Mouse (Mus musculus): ENCODE results near the gene Ssbp4. TPM values are rescaled to one million over a fixed set of nuclear protein-coding genes. Genes with fewer than 3 reads are reported as not detected.

Ssbp4 gene
- polyA plus RNA-seq, 1 experiment = 1,561 TPM

- Histone ChIP-seq H3K36me3 (replicated peaks; ENCODE audit: low read length) (peaks cover 97% of the 10 kb centered on the region), H3K4me3 (replicated peaks) (peak overlapping the region; percentile 46)
- no peak for TF ChIP-seq GATA1 (IDR thresholded peaks at IDR 0.05; ENCODE audit: borderline replicate concordance, low read length)
- no peak for TF ChIP-seq FLI1 (IDR thresholded peaks at IDR 0.05; ENCODE audit: low read length)
Observed at GRCm38 (mm10) chr8:70601271-70601649, 7.4 kb downstream of the Ssbp4 start.

GRCm38 (mm10) chr8:70600473-70601270 lies 8.0 kb downstream of the Ssbp4 start:
- no peak for TF ChIP-seq FLI1 (IDR thresholded peaks at IDR 0.05; ENCODE audit: low read length)
- peak overlapping the region; percentile 62 for H3K4me3 ChIP-seq (replicated peaks)
- peaks cover 83% of the 10 kb centered on the region for H3K4me1 ChIP-seq
- H3K27me3 ChIP-seq (replicated peaks) = no peaks in the 10 kb centered on the region
- H3K36me3 ChIP-seq (replicated peaks; ENCODE audit: low read length) = peaks cover 97% of the 10 kb centered on the region
- peaks cover 6% of the 10 kb centered on the region for H3K9me3 ChIP-seq

More at GRCm38 (mm10) chr8:70601271-70601649, 7.4 kb downstream of the Ssbp4 start:
- Histone ChIP-seq H3K27me3 (replicated peaks) (no peaks in the 10 kb centered on the region), H3K9me3 (peaks cover 6% of the 10 kb centered on the region), H3K4me1 (peaks cover 83% of the 10 kb centered on the region)

- H3K4me3 ChIP-seq (replicated peaks) = no peak overlapping the region
- peaks cover 97% of the 10 kb centered on the region for H3K36me3 ChIP-seq (replicated peaks; ENCODE audit: low read length)
- peaks cover 83% of the 10 kb centered on the region for H3K4me1 ChIP-seq
- TF ChIP-seq GATA1 (IDR thresholded peaks at IDR 0.05; ENCODE audit: borderline replicate concordance, low read length) (no peak), FLI1 (IDR thresholded peaks at IDR 0.05; ENCODE audit: low read length) (no peak)
- peaks cover 6% of the 10 kb centered on the region for H3K9me3 ChIP-seq
- no peaks in the 10 kb centered on the region for H3K27me3 ChIP-seq (replicated peaks)
Observed at GRCm38 (mm10) chr8:70599507-70600290, 9.0 kb downstream of the Ssbp4 start.

GRCm38 (mm10) chr8:70598722-70599121 lies 9.9 kb downstream of the Ssbp4 start:
- Histone ChIP-seq H3K9me3 (peaks cover 6% of the 10 kb centered on the region), H3K4me1 (peaks cover 83% of the 10 kb centered on the region), H3K27me3 (replicated peaks) (no peaks in the 10 kb centered on the region), H3K4me3 (replicated peaks) (peak overlapping the region; percentile 18), H3K36me3 (replicated peaks; ENCODE audit: low read length) (peaks cover 87% of the 10 kb centered on the region)
- no peak for TF ChIP-seq FLI1 (IDR thresholded peaks at IDR 0.05; ENCODE audit: low read length)
- TF ChIP-seq GATA1 (IDR thresholded peaks at IDR 0.05; ENCODE audit: borderline replicate concordance, low read length) = no peak

GRCm38 (mm10) chr8:70598283-70598682 lies 10.4 kb downstream of the Ssbp4 start:
- Histone ChIP-seq H3K27me3 (replicated peaks) (no peaks in the 10 kb centered on the region), H3K4me3 (replicated peaks) (no peak overlapping the region), H3K4me1 (peaks cover 83% of the 10 kb centered on the region), H3K36me3 (replicated peaks; ENCODE audit: low read length) (peaks cover 85% of the 10 kb centered on the region), H3K9me3 (peaks cover 6% of the 10 kb centered on the region)
- no peak for TF ChIP-seq FLI1 (IDR thresholded peaks at IDR 0.05; ENCODE audit: low read length)
- TF ChIP-seq GATA1 (IDR thresholded peaks at IDR 0.05; ENCODE audit: borderline replicate concordance, low read length) = no peak

GRCm38 (mm10) chr8:70597417-70598272 lies 11.0 kb downstream of the Ssbp4 start:
- Histone ChIP-seq H3K4me1 (peaks cover 82% of the 10 kb centered on the region), H3K4me3 (replicated peaks) (no peak overlapping the region), H3K36me3 (replicated peaks; ENCODE audit: low read length) (peaks cover 85% of the 10 kb centered on the region)

GRCm38 (mm10) chr8:70596775-70597416 lies 11.8 kb downstream of the Ssbp4 start:
- H3K36me3 ChIP-seq (replicated peaks; ENCODE audit: low read length) = peaks cover 85% of the 10 kb centered on the region
- H3K4me3 ChIP-seq (replicated peaks) = no peak overlapping the region
- TF ChIP-seq GATA1 (IDR thresholded peaks at IDR 0.05; ENCODE audit: borderline replicate concordance, low read length) (no peak), FLI1 (IDR thresholded peaks at IDR 0.05; ENCODE audit: low read length) (no peak)
- no peaks in the 10 kb centered on the region for H3K27me3 ChIP-seq (replicated peaks)
- H3K9me3 ChIP-seq = 0 out of 2 replicates have a peak, but pooled peaks cover under 1% of the 10 kb centered on the region
- H3K4me1 ChIP-seq = peaks cover 75% of the 10 kb centered on the region

More at GRCm38 (mm10) chr8:70597417-70598272, 11.0 kb downstream of the Ssbp4 start:
- TF ChIP-seq GATA1 (IDR thresholded peaks at IDR 0.05; ENCODE audit: borderline replicate concordance, low read length) (no peak), FLI1 (IDR thresholded peaks at IDR 0.05; ENCODE audit: low read length) (no peak)
- Histone ChIP-seq H3K9me3 (peaks cover 6% of the 10 kb centered on the region), H3K27me3 (replicated peaks) (no peaks in the 10 kb centered on the region)

GRCm38 (mm10) chr8:70596216-70596615 lies 12.5 kb downstream of the Ssbp4 start:
- Histone ChIP-seq H3K9me3 (no peaks in the 10 kb centered on the region), H3K4me1 (peaks cover 75% of the 10 kb centered on the region), H3K27me3 (replicated peaks) (no peaks in the 10 kb centered on the region), H3K4me3 (replicated peaks) (peak overlapping the region; percentile 15), H3K36me3 (replicated peaks; ENCODE audit: low read length) (peaks cover 85% of the 10 kb centered on the region)
- TF ChIP-seq FLI1 (IDR thresholded peaks at IDR 0.05; ENCODE audit: low read length) (no peak), GATA1 (IDR thresholded peaks at IDR 0.05; ENCODE audit: borderline replicate concordance, low read length) (no peak)

- TF ChIP-seq FLI1 (IDR thresholded peaks at IDR 0.05; ENCODE audit: low read length) = no peak
- no peak for TF ChIP-seq GATA1 (IDR thresholded peaks at IDR 0.05; ENCODE audit: borderline replicate concordance, low read length)
- Histone ChIP-seq H3K9me3 (no peaks in the 10 kb centered on the region), H3K4me1 (peaks cover 72% of the 10 kb centered on the region), H3K36me3 (replicated peaks; ENCODE audit: low read length) (peaks cover 86% of the 10 kb centered on the region), H3K4me3 (replicated peaks) (peak overlapping the region; percentile 15), H3K27me3 (replicated peaks) (no peaks in the 10 kb centered on the region)
Observed at GRCm38 (mm10) chr8:70595811-70596210, 12.9 kb downstream of the Ssbp4 start.
